Mouse (Mus musculus) embryonic facial prominence, embryonic 15.5 days (tissue): ENCODE data around the gene Ugt1a5. TPM values are rescaled to one million over a fixed set of nuclear protein-coding genes. Genes with fewer than 3 reads are reported as not detected.

Source experiments
- ATAC-seq: fragments of 200-750 bp; cut with Nextera tagmentation; 2 replicates; pipeline ENCODE4 v1.8.0; 2017; ENCODE audit warnings: low read depth, moderate TSS enrichment; ENCODE audit not compliant: insufficient number of reproducible peaks, low FRiP score, low TSS enrichment
- H3K27ac ChIP-seq: fragments of 300-500 bp; sonication (generic); replicated peaks from 2 replicates; pipeline ENCODE4 v1.5.1; 2015; ENCODE audit warnings: mild to moderate bottlenecking, inconsistent platforms
- H3K27me3 ChIP-seq: fragments of 300-500 bp; sonication (generic); 2 replicates; pipeline ENCODE4 v1.6.1; 2015; ENCODE audit warnings: inconsistent platforms
- H3K36me3 ChIP-seq: fragments of 300-500 bp; sonication (generic); 2 replicates; pipeline ENCODE4 v1.6.1; 2015; ENCODE audit warnings: mild to moderate bottlenecking, inconsistent platforms
- H3K4me1 ChIP-seq: fragments of 300-500 bp; sonication (generic); 2 replicates; pipeline ENCODE4 v1.6.1; 2015; ENCODE audit warnings: inconsistent platforms
- H3K4me2 ChIP-seq: fragments of 300-500 bp; sonication (generic); replicated peaks from 2 replicates; pipeline ENCODE4 v1.6.1; 2015; ENCODE audit warnings: mild to moderate bottlenecking, inconsistent platforms
- H3K4me3 ChIP-seq: fragments of 300-500 bp; sonication (generic); replicated peaks from 2 replicates; pipeline ENCODE4 v1.5.1; 2015; ENCODE audit warnings: mild to moderate bottlenecking, inconsistent platforms
- H3K9ac ChIP-seq: fragments of 300-500 bp; sonication (generic); 2 replicates; pipeline ENCODE4 v1.6.1; 2015; ENCODE audit warnings: inconsistent platforms
- H3K9me3 ChIP-seq: fragments of 300-500 bp; sonication (generic); replicated peaks from 2 replicates; pipeline ENCODE4 v1.6.1; 2016; ENCODE audit warnings: inconsistent platforms
- WGBS: fragments of 180-500 bp; shearing (Covaris S2); methylation state at CpG from one replicate; pipeline ENCODE4 v1.1.7; 2015; 5-methylcytosine and 5-hydroxymethylcytosine counted together
- polyA plus RNA-seq: library from polyadenylated mRNA; unstranded; fragments of >200 nt; fragmentation: Nextera tagmentation; extraction: Ambion mirVana; gene quantifications from 2 replicates; pipeline ENCODE4 v1.2.1, GENCODE M21; 2015

The Ugt1a5 gene
- polyA plus RNA-seq, 1 experiment from 2014 or later, result not detected

DNA sequence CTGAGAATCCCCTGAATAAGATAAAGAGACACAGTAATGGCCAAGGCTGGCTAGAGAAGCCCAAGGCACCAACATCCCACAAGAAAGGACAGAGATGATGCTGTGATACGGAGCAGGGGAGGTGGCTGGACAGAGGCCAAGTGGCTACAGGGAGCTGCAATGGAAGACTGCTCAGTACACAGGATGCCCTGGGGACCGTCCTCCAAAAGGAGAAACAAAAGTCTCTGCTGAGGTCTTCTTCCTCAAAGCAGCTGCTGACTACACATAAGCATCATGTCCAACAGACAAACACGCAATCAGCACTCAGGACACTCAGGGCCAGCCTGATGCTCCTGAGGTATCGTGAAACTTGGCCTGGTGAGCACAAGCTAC, 99.0 kb downstream of the Ugt1a5 start:
- 80% methylated on average over 4 of the region's 4 CpGs for WGBS
- ATAC-seq, result no peak

DNA sequence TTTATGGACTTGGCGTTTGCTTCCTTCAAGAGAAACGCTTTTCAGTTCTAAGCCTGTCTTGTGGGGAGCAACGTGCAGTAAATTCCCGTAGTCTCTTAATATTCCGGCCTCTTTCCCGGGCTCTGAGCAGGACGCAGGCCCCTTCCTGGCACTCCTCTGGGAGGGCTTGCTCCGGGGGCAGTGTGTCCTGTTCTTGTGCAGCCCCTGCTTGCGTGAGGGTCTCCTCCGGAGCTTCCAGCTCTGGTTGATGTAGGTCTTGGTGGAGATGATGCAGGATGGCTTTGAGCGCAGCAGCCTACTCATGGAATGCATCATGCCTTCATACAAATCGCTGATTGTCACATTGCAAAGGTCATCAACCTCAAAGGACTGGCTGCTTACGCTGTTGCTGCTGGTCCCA, 100.3 kb downstream of the Ugt1a5 start:
- H3K27ac ChIP-seq, result no peak overlapping the region
- no peaks in the 10 kb centered on the region for H3K27me3 ChIP-seq
- ATAC-seq, result no peak
- H3K4me3 ChIP-seq, result no peak overlapping the region
- H3K4me2 ChIP-seq, result no peak overlapping the region
- H3K9ac ChIP-seq, result no peak overlapping the region
- WGBS, result 89% methylated on average over 13 of the region's 13 CpGs
- H3K9me3 ChIP-seq, result no peaks in the 10 kb centered on the region; the same call in 1 of the 2 replicates
- H3K4me1 ChIP-seq, result peaks cover 4% of the 10 kb centered on the region
- peaks cover 90% of the 10 kb centered on the region for H3K36me3 ChIP-seq

More for the DNA sequence above, 99.0 kb downstream of the Ugt1a5 start:
- H3K4me2 ChIP-seq, result no peak overlapping the region
- H3K9ac ChIP-seq, result no peak overlapping the region
- no peak overlapping the region for H3K4me3 ChIP-seq
- peaks cover 4% of the 10 kb centered on the region for H3K4me1 ChIP-seq
- H3K36me3 ChIP-seq, result peaks cover 100% of the 10 kb centered on the region
- no peaks in the 10 kb centered on the region; the same call in 1 of the 2 replicates for H3K9me3 ChIP-seq
- H3K27me3 ChIP-seq, result no peaks in the 10 kb centered on the region
- H3K27ac ChIP-seq, result no peak overlapping the region

DNA sequence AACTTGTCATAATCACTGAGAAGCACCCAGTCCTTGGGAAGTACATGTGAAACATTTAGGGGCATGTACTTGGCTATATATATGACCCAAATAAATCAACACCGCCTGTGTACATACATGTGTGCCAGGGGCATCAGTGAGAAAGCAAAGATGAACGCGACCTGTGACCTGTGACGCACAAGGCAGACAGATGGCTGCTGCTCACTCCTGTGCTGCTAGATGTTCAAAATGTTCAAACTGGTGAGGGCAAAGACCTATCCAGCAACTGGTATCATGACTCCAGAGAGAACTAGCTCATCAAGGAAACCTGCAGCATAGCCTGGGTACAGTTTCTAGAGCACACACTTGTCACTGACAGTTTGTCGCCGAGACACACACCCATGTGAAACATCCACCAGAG, 101.7 kb downstream of the Ugt1a5 start:
- no peak overlapping the region for H3K4me3 ChIP-seq
- no peak overlapping the region for H3K4me2 ChIP-seq
- no peak overlapping the region for H3K9ac ChIP-seq
- no peak overlapping the region for H3K27ac ChIP-seq
- no peaks in the 10 kb centered on the region; the same call in 1 of the 2 replicates for H3K9me3 ChIP-seq
- H3K36me3 ChIP-seq, result peaks cover 86% of the 10 kb centered on the region
- no peak for ATAC-seq
- H3K27me3 ChIP-seq, result no peaks in the 10 kb centered on the region
- 93% methylated on average over 6 of the region's 6 CpGs for WGBS
- H3K4me1 ChIP-seq, result no peaks in the 10 kb centered on the region

DNA sequence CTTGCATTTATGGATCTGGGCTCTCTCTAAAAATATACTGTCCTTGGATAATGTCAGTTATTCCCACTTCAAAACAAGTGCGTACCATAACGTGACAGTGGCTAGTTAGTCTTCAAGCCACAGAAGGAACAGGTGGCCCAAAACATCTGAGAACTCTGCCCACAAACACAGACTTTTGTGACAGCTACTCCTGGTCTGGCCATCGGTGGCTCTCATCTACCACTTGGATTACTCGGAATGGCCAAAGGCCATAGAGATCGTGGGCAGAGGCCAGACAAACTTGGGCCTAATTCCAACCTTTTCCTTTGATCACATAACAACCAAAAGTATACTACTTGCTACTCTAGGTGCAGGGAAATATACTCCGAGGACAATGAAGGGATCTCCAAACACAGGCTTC, 102.3 kb downstream of the Ugt1a5 start:
- Histone ChIP-seq H3K4me3 (no peak overlapping the region), H3K9me3 (no peaks in the 10 kb centered on the region; the same call in 1 of the 2 replicates), H3K36me3 (peaks cover 86% of the 10 kb centered on the region), H3K27me3 (no peaks in the 10 kb centered on the region), H3K9ac (no peak overlapping the region), H3K4me2 (no peak overlapping the region), H3K27ac (no peak overlapping the region), H3K4me1 (no peaks in the 10 kb centered on the region)
- WGBS, result 85% methylated on average over 6 of the region's 6 CpGs
- no peak for ATAC-seq

Other genes with a start within 250 kb of the Ugt1a5 start
- 40.2 and 42.5 TPM in 2 replicates for gene Usp40, start 157.5 kb upstream of the Ugt1a5 start, polyA plus RNA-seq
- not detected in 2 replicates for gene Ugt1a10, start 110.6 kb upstream of the Ugt1a5 start, polyA plus RNA-seq
- gene Ugt1a9, start 95.2 kb upstream of the Ugt1a5 start, polyA plus RNA-seq, result not detected in 2 replicates
- not detected in 2 replicates for gene Ugt1a8, start 78.2 kb upstream of the Ugt1a5 start, polyA plus RNA-seq
- 3.0 and 4.9 TPM in 2 replicates for gene Ugt1a7c, start 71.0 kb upstream of the Ugt1a5 start, polyA plus RNA-seq
- 2.1 and 3.7 TPM in 2 replicates for gene Ugt1a6b, start 62.8 kb upstream of the Ugt1a5 start, polyA plus RNA-seq
- gene Ugt1a6a, start 31.2 kb upstream of the Ugt1a5 start, polyA plus RNA-seq, result 16.8 and 18.0 TPM in 2 replicates
- 0.33 TPM in 1 of 2 replicates, not detected in the other for gene Ugt1a2, start 34.6 kb downstream of the Ugt1a5 start, polyA plus RNA-seq
- 9.4 and 10.8 TPM in 2 replicates for gene Dnajb3, start 39.8 kb downstream of the Ugt1a5 start, polyA plus RNA-seq
- 2.0 and 2.2 TPM in 2 replicates for gene Ugt1a1, start 45.9 kb downstream of the Ugt1a5 start, polyA plus RNA-seq
- 0.98 and 1.4 TPM in 2 replicates for gene Mroh2a, start 61.0 kb downstream of the Ugt1a5 start, polyA plus RNA-seq
- 153 and 161 TPM in 2 replicates for gene Hjurp, start 111.6 kb downstream of the Ugt1a5 start, polyA plus RNA-seq
- 0.05 TPM in 1 of 2 replicates, not detected in the other for gene Trpm8, start 111.6 kb downstream of the Ugt1a5 start, polyA plus RNA-seq
- gene Spp2, start 240.9 kb downstream of the Ugt1a5 start, polyA plus RNA-seq, result not detected in 2 replicates